Mouse (Mus musculus): ENCODE data around the gene Eef1e1.

DNA sequence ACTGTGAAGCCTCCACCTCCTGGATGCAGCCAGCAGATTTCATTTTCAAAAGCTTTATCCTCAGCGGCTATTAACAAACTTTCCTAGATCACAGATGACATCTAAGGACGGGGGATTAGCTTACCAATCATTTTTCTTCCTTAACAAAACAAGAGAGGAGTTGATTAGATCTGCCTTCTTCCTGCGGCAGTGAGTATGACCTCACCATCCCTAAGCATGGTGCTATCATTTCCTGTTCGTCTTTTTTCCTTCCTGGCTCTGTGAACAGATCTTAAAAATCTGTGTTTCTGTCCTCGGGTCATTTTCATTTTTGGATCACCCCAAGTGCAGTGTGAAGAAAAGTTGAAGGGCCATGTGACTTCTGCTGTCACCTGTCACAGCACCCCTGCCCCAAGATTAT, 44.6 kb downstream of the Eef1e1 start:
- TF ChIP-seq POLR2A (IDR thresholded peaks at IDR 0.05; ENCODE audit: borderline replicate concordance, insufficient read depth, low read length), result no peak
- TF ChIP-seq CTCF (IDR thresholded peaks at IDR 0.05; ENCODE audit: borderline replicate concordance, insufficient read depth, low read depth, low read length), result no peak

All from cerebellum, adult 2 months (tissue).